Mouse (Mus musculus) spleen, adult 2 months (tissue): ENCODE measurements at regions not wholly inside any gene's neighbourhood (a gene's known extent, or its start where the extent isn't known, plus 50 kb on each side); places are given as distances from the start of the nearest gene placed in this dataset.

ENCODE experiments used
- CTCF ChIP-seq: fragments of 200-500 bp; IDR thresholded peaks from 2 replicates; pipeline ENCODE4 v1.5.1; 2011; ENCODE audit warnings: mild to moderate bottlenecking, inconsistent platforms; ENCODE audit not compliant: insufficient read depth, insufficient read length, insufficient replicate concordance; ENCODE audit errors: extremely low read depth
- POLR2A ChIP-seq: fragments of 200-500 bp; IDR thresholded peaks from 2 replicates; pipeline ENCODE4 v1.6.1; 2011; ENCODE audit warnings: low read depth, low read length, inconsistent platforms

GRCm38 (mm10) chr11:64812408-64812807 is 166.4 kb upstream of the Elac2 start:
- TF ChIP-seq CTCF: no peak
- TF ChIP-seq POLR2A: no peak
